Mouse (Mus musculus) heart, adult 2 months (tissue): ENCODE results near the gene Sult1e1. TPM values are rescaled to one million over a fixed set of nuclear protein-coding genes. Genes with fewer than 3 reads are reported as not detected.

ENCODE experiments used
- DNase-seq, 2 experiments: peaks; one replicate each; pipeline ENCODE4 v3.0.0; 2021
- H3K27ac ChIP-seq: fragments of 200-600 bp; 2 replicates; pipeline ENCODE4 v1.8.1; 2022
- H3K27me3 ChIP-seq: fragments of 200-500 bp; 2 replicates; pipeline ENCODE4 v1.6.1; 2012; ENCODE audit warnings: mild to moderate bottlenecking, low read length, inconsistent platforms, mixed read lengths; ENCODE audit not compliant: control insufficient read depth, insufficient read depth
- H3K36me3 ChIP-seq: fragments of 200-500 bp; 2 replicates; pipeline ENCODE4 v1.6.1; 2012; ENCODE audit warnings: low read length, inconsistent platforms; ENCODE audit not compliant: control insufficient read depth, insufficient read depth
- H3K4me1 ChIP-seq: fragments of 200-500 bp; 2 replicates; pipeline ENCODE4 v1.6.1; 2011; ENCODE audit warnings: low read length; ENCODE audit not compliant: control insufficient read depth, insufficient read depth
- H3K4me3 ChIP-seq: fragments of 200-600 bp; 2 replicates; pipeline ENCODE4 v1.8.1; 2022
- H3K79me2 ChIP-seq: fragments of 200-500 bp; replicated peaks from 2 replicates; pipeline ENCODE4 v1.6.1; 2012; ENCODE audit warnings: mild to moderate bottlenecking, inconsistent platforms, low read length, moderate library complexity, mixed read lengths; ENCODE audit not compliant: control insufficient read depth, insufficient read depth
- H3K9ac ChIP-seq: fragments of 200-500 bp; 2 replicates; pipeline ENCODE4 v1.6.1; 2012; ENCODE audit warnings: low read depth, mild to moderate bottlenecking, control low read depth, inconsistent platforms, low read length, mixed read lengths
- CTCF ChIP-seq: fragments of 200-600 bp; IDR thresholded peaks from 2 replicates; pipeline ENCODE4 v1.8.1; 2022; ENCODE audit warnings: antibody characterized with exemption, mild to moderate bottlenecking, moderate library complexity
- EP300 ChIP-seq: fragments of 200-500 bp; IDR thresholded peaks from 2 replicates; pipeline ENCODE4 v1.6.1; 2011; ENCODE audit warnings: low read depth, low read length, control low read depth; ENCODE audit not compliant: insufficient read depth
- POLR2A ChIP-seq: fragments of 200-500 bp; IDR thresholded peaks from 2 replicates; pipeline ENCODE4 v1.6.1; 2011; ENCODE audit warnings: mild to moderate bottlenecking, low read depth, low read length, control low read depth; ENCODE audit not compliant: insufficient read depth
- WGBS: fragments of 180-500 bp; shearing (Covaris S2); methylation state at CpG from one replicate; pipeline ENCODE4 v1.1.7; 2018; 5-methylcytosine and 5-hydroxymethylcytosine counted together
- intact Hi-C: fragments of 180-260 bp; cut with DNase I; formaldehyde crosslinking; loops from one replicate; pipeline ENCODE4 v1.15.1; 2025
- polyA plus RNA-seq: library from polyadenylated mRNA; depleted of rRNA; stranded (reverse); fragments of >200 nt; gene quantifications from 2 replicates; pipeline ENCODE4 v1.2.3, GENCODE M21; 2012
- total RNA-seq, 2 experiments: library from RNA; stranded (reverse); gene quantifications; 2 replicates each; pipeline ENCODE4 v1.2.3; 2021

The Sult1e1 gene
- total and polyA plus RNA-seq, 3 experiments = not detected

DNA sequence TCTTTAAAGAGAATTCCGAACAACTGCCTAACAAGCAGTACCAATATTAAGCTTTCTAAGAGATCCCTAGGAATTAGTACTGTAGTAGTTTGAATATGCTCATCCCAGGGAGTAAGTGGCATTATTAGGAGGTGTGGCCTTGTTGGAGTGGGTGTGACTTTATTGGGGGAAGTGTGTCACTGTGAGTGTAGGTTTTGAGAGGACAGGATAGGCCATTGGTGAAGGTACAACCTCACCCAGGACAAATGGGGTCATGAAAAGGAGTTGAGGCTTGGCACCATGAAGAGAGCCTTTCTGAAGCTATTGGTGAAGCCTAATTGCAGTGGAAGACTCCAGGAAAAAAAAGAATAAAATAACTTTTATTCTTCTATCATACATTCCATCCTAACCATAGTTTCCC is 24.1 kb downstream of the Sult1e1 start:
- intact Hi-C loops = no loop called here
- H3K27ac ChIP-seq = no peak overlapping the region
- no peaks in the 10 kb centered on the region for H3K4me1 ChIP-seq
- no peaks in the 10 kb centered on the region for H3K36me3 ChIP-seq
- 63% methylated on average over 1 of the region's 1 CpGs for WGBS
- H3K4me3 ChIP-seq = no peak overlapping the region
- H3K9ac ChIP-seq = no peak overlapping the region
- DNase-seq = no peak
- no peaks in the 10 kb centered on the region for H3K27me3 ChIP-seq
- TF ChIP-seq EP300 (no peak), POLR2A (no peak), CTCF (no peak)
- no peaks in the 10 kb centered on the region for H3K79me2 ChIP-seq

GRCm38 (mm10) chr5:87562966-87563365 is 28.4 kb downstream of the Sult1e1 start:
- Histone ChIP-seq H3K9ac (no peak overlapping the region), H3K4me3 (no peak overlapping the region), H3K4me1 (no peaks in the 10 kb centered on the region), H3K79me2 (no peaks in the 10 kb centered on the region), H3K36me3 (no peaks in the 10 kb centered on the region), H3K27ac (no peak overlapping the region), H3K27me3 (no peaks in the 10 kb centered on the region)
- intact Hi-C loops = no loop called here
- DNase-seq = no peak
- TF ChIP-seq CTCF = no peak
- TF ChIP-seq POLR2A = no peak
- TF ChIP-seq EP300 = no peak

DNA sequence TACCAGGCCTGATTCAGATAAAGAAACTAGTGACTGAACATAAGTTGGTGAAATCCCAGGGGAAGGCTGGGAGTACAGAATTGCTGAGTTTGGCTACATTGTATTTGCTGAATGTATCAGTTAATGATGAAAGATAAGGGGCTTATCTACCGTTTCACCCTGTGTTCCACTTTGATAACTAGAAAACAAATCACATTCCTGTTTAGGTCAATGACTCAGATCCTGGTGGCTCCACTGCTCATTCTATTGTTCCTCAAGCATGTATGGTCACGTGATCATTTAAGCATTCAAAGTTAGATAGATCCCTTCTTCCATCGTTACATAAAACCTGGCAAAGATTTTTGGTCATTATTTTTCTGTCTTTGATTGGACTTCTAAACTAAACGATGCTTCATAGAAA is 28.9 kb downstream of the Sult1e1 start:
- no peak for DNase-seq
- no peak overlapping the region for H3K9ac ChIP-seq
- TF ChIP-seq EP300 (no peak), CTCF (no peak), POLR2A (no peak)
- H3K27me3 ChIP-seq = no peaks in the 10 kb centered on the region
- no peaks in the 10 kb centered on the region for H3K36me3 ChIP-seq
- WGBS = 39% methylated on average over 4 of the region's 4 CpGs
- no peak overlapping the region for H3K4me3 ChIP-seq
- no peaks in the 10 kb centered on the region for H3K79me2 ChIP-seq
- H3K27ac ChIP-seq = no peak overlapping the region
- intact Hi-C loops = no loop called here
- H3K4me1 ChIP-seq = no peaks in the 10 kb centered on the region

DNA sequence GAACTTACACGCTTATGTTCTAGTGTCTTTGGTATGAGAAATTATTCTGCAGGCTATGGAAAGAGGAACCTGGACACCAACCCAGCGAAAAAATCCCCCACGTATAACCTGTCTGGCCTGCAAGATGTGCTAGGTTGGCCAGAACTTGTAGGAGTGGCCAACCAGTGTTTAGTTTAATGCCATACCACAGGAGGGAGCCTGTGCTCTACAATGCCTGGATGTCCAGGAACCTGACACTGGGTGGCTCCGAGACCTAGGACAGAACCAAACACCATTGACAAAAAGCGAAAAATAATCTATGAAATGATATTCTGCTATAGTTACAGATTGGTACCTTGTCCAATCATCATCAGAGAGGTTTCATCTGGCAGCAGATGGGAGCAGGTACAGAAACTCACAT is 31.2 kb downstream of the Sult1e1 start:
- 64% methylated on average over 5 of the region's 5 CpGs for WGBS
- no peaks in the 10 kb centered on the region for H3K27me3 ChIP-seq

GRCm38 (mm10) chr5:87550935-87551334 is 40.5 kb downstream of the Sult1e1 start:
- DNase-seq = no peak
- 14% methylated on average over 1 of the region's 1 CpGs for WGBS
- H3K79me2 ChIP-seq = no peaks in the 10 kb centered on the region
- intact Hi-C loops = no loop called here
- H3K27me3 ChIP-seq = no peaks in the 10 kb centered on the region
- H3K4me1 ChIP-seq = no peaks in the 10 kb centered on the region
- H3K4me3 ChIP-seq = no peak overlapping the region
- no peak overlapping the region for H3K9ac ChIP-seq
- 0 out of 2 replicates have a peak, but pooled peaks have one; percentile 5 for TF ChIP-seq CTCF
- no peak for TF ChIP-seq POLR2A
- no peak overlapping the region for H3K27ac ChIP-seq
- H3K36me3 ChIP-seq = no peaks in the 10 kb centered on the region

More for the DNA sequence above, 31.2 kb downstream of the Sult1e1 start:
- H3K79me2 ChIP-seq = no peaks in the 10 kb centered on the region
- no peaks in the 10 kb centered on the region for H3K4me1 ChIP-seq
- DNase-seq = no peak
- no peak for TF ChIP-seq CTCF
- no peak for TF ChIP-seq POLR2A
- TF ChIP-seq EP300 = no peak
- no peak overlapping the region for H3K4me3 ChIP-seq
- no peak overlapping the region for H3K27ac ChIP-seq
- intact Hi-C loops = no loop called here
- no peaks in the 10 kb centered on the region for H3K36me3 ChIP-seq
- no peak overlapping the region for H3K9ac ChIP-seq

DNA sequence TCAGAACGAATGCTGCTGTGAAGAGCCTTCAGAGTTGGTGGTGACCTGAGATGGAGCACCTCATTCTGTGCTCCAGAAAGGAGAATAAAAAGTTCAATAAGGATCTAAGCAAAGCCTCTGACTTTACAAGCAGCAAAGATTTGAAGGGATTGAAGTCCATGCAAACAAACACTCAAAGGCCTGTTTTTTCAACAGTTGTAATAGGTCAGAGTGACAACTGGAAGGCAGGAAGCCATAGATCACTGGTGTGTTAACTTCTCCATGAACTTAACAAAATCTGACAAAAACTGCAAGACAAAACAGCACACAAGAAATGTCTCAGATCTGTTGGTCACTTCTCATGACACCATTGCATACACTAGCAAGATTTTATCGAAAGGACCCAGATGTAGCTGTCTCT is 53.3 kb downstream of the Sult1e1 start, which contains the start of gene Sult1b1:
Gene Sult1b1 (minus strand): TSS at position 85 of the 400 bp plus-strand sequence.
- Histone ChIP-seq H3K4me1 (no peaks in the 10 kb centered on the region), H3K9ac (no peak within 1 kb of the TSS), H3K27ac (no peak within 1 kb of the TSS), H3K36me3 (no peaks in the 10 kb centered on the region), H3K27me3 (no peaks in the 10 kb centered on the region), H3K79me2 (no peaks in the 10 kb centered on the region), H3K4me3 (no peak within 1 kb of the TSS)
- no peak for TF ChIP-seq CTCF
- TF ChIP-seq POLR2A = no peak
- no peak for TF ChIP-seq EP300
- WGBS = 88% methylated on average over 2 of the region's 2 CpGs
- DNase-seq = no peak
- intact Hi-C loops = no loop called here
